8 mouse cellular contexts compared by ENCODE assay signal in the genomic region with DNA sequence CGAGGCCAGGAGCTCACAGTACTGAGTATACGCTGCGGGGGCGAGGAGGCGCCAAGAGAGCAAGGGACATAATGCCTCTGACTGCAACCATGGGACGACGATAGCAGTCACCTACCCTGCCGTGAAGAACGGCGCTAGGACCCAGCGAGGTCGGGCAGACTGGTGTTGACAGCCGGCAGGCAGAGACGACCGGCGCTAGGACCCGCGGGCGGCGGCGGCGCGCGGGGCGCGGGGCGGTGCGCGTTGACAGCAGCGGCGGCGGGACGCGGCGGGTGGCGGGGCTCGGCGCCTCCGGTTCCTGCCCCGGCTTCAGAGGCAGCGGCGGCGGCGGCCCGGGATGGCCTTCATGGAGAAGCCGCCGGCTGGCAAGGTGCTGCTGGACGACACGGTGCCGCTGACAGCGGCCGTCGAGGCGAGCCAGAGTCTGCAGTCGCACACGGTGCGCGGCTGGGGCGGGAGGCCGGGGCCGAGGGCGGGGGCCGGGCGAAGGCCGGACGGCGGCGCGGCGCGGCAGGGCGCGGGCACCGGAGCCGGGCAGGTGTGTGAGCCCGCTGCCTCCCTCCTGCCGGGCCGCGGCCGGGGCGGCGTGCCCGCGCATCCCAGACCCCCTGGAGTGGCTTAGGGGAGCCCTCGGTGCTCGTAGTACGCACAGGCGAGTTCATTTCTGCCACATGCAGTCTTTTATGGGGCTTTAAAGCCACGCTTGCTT. TPM values are rescaled to one million over a fixed set of nuclear protein-coding genes. Genes with fewer than 3 reads are reported as not detected.
A peak's percentile ranks its signal among the peaks of the same experiment; 100 is the strongest.
DNase-seq lines count a peak whose midpoint lies in the region.

TSS of gene Pxk (plus strand) at position 234 of the 709 bp plus-strand sequence.

- peak within 1 kb of the TSS; percentile 95 for H3K4me3 ChIP-seq in megakaryocyte, embryonic 14.5 days (replicated peaks)

- peaks cover 12% of the 10 kb centered on the region for H3K36me3 ChIP-seq in megakaryocyte, embryonic 14.5 days (replicated peaks; ENCODE audit: low read length)

- no peaks in the 10 kb centered on the region; the same call in 1 of the 2 replicates for H3K9me3 ChIP-seq in megakaryocyte, embryonic 14.5 days

- H3K4me1 ChIP-seq in megakaryocyte, embryonic 14.5 days, result peaks cover 42% of the 10 kb centered on the region

- H3K27me3 ChIP-seq in megakaryocyte, embryonic 14.5 days (replicated peaks), result no peaks in the 10 kb centered on the region

- peak; percentile 71 for DNase-seq in WW6 (ENCODE audit: low read depth, low spot score)
- peak; percentile 73 to 89 for DNase-seq in cerebellum, postnatal 4 days (ENCODE audit: low spot score in 2 of 2)
- DNase-seq in gastrocnemius, adult 8-10 months (ENCODE audit: low spot score in 2 of 2), result peak; percentile 81 to 85
- DNase-seq in hindlimb bud, embryonic 11.5 days (ENCODE audit: extremely low spot score, low read depth, low spot score), result peak; percentile 64
- peak; percentile 86 to 91 for DNase-seq in left cerebral cortex, adult 8-10 months (ENCODE audit: low spot score in 2 of 2)
- peak; percentile 93 to 94 for DNase-seq in right cerebral cortex, postnatal 10 days (ENCODE audit: low spot score in 2 of 2)
- peak; percentile 90 for DNase-seq in urinary bladder, postnatal 25 days (ENCODE audit: low spot score)

RNA-seq across cellular contexts. Expression of gene Pxk, which starts in this region (rescaled TPM):
- total RNA-seq in gastrocnemius, adult 8-10 months (2022), result 10 to 100 TPM; 11.4 to 14.9 (median 12.6) TPM
- 10 to 100 TPM; 32.5 to 32.8 (median 32.7) TPM for total RNA-seq in left cerebral cortex, adult 8-10 months (2022)
- polyA plus RNA-seq in megakaryocyte, embryonic 14.5 days (2012; ENCODE audit: insufficient read depth, low replicate concordance), result 3.5 and 7.4 TPM in 2 replicates

Comparison
In these comparisons a context has a peak if more than half of its experiments do, and no peak if none do; other contexts are left out.
1. Peak in every context shown above with its lines: DNase-seq and H3K4me3 ChIP-seq.